Comparison of ENCODE assay signal across 13 mouse cellular contexts in genomic region chr12:99321633-99322431, GRCm38 (mm10).
DNase-seq lines count a peak whose midpoint lies in the region; ATAC-seq lines count a peak whose summit lies in the region.
"Had no signal": no experiment of that assay in that cellular context is flagged by ENCODE, and none has a peak within 500 bp of the region (broad histone marks: within the 10 kb centered on the region; RNA-seq: fewer than 3 reads in every experiment).

No protein-coding gene starts in this region.

- no peaks in the 10 kb centered on the region for H3K27me3 ChIP-seq in forebrain, embryonic 14.5 days (replicated peaks; ENCODE audit: control insufficient read depth, insufficient read depth, low read length)
- no peaks in the 10 kb centered on the region for H3K27me3 ChIP-seq in forebrain, embryonic 11.5 days (ENCODE audit: control insufficient read depth, insufficient read depth, low read length)
- H3K27me3 ChIP-seq: heart, embryonic 15.5 days; intestine, embryonic 15.5 days; limb, embryonic 15.5 days had no signal

- H3K9ac ChIP-seq in forebrain, embryonic 14.5 days (ENCODE audit: low read length) = no peak overlapping the region
- no peak overlapping the region for H3K9ac ChIP-seq in forebrain, embryonic 11.5 days (ENCODE audit: low read length)
- H3K9ac ChIP-seq: heart, embryonic 15.5 days; intestine, embryonic 15.5 days; limb, embryonic 15.5 days had no signal

- no peak for ATAC-seq in forebrain, embryonic 14.5 days
- ATAC-seq in forebrain, embryonic 11.5 days (replicated peaks; ENCODE audit: low FRiP score) = no peak
- ATAC-seq: intestine, embryonic 15.5 days had no signal

- H3K4me3 ChIP-seq in forebrain, embryonic 14.5 days (ENCODE audit: low read depth, low read length) = no peak overlapping the region
- no peak overlapping the region for H3K4me3 ChIP-seq in forebrain, embryonic 11.5 days (ENCODE audit: low read depth, low read length)
- H3K4me3 ChIP-seq: heart, embryonic 15.5 days; intestine, embryonic 15.5 days; limb, embryonic 15.5 days had no signal

- peaks cover 10% of the 10 kb centered on the region; the same call in 1 of the 2 replicates for H3K4me1 ChIP-seq in forebrain, embryonic 14.5 days (ENCODE audit: control insufficient read depth, insufficient read depth, low read length)
- 0 out of 2 replicates have a peak, but pooled peaks cover 2% of the 10 kb centered on the region for H3K4me1 ChIP-seq in forebrain, embryonic 11.5 days (replicated peaks; ENCODE audit: control insufficient read depth, insufficient read depth, low read length)

- no peaks in the 10 kb centered on the region for H3K36me3 ChIP-seq in forebrain, embryonic 14.5 days (ENCODE audit: control insufficient read depth, insufficient read depth, low read length)
- peaks cover 3% of the 10 kb centered on the region; the same call in 1 of the 2 replicates for H3K36me3 ChIP-seq in forebrain, embryonic 11.5 days (ENCODE audit: control insufficient read depth, insufficient read depth, low read length)
- H3K36me3 ChIP-seq: heart, embryonic 15.5 days had no signal

- WGBS in forebrain, embryonic 14.5 days = 83% methylated on average over 12 of the region's 12 CpGs
- 84% methylated on average over 12 of the region's 12 CpGs for WGBS in forebrain, embryonic 11.5 days

- 0 out of 2 replicates have a peak overlapping the region, but pooled peaks have one; percentile 27 for H3K27ac ChIP-seq in forebrain, embryonic 14.5 days (ENCODE audit: low read depth, low read length)
- H3K27ac ChIP-seq in forebrain, embryonic 11.5 days (ENCODE audit: low read depth, low read length) = no peak overlapping the region
- H3K27ac ChIP-seq: heart, embryonic 15.5 days; intestine, embryonic 15.5 days; limb, embryonic 15.5 days had no signal

- no peak overlapping the region for H3K4me2 ChIP-seq in forebrain, embryonic 14.5 days (ENCODE audit: low read length)
- no peak overlapping the region for H3K4me2 ChIP-seq in forebrain, embryonic 11.5 days (ENCODE audit: low read depth, low read length, severe bottlenecking)
- H3K4me2 ChIP-seq: heart, embryonic 15.5 days; intestine, embryonic 15.5 days; limb, embryonic 15.5 days had no signal

- DNase-seq in forebrain, embryonic 14.5 days (ENCODE audit: low spot score) = no peak
- DNase-seq in forebrain, embryonic 11.5 days (ENCODE audit: low spot score) = no peak
- peak; percentile 56 for DNase-seq in CD4-positive helper T cell, adult 2 months (ENCODE audit: low read depth, low spot score)
- peak; percentile 47 for DNase-seq in c-Kit-positive CD71-positive TER-119-positive erythroid progenitor cells, embryonic 14.5 days (ENCODE audit: low spot score)
- peak; percentile 58 for DNase-seq in naive thymus-derived CD4-positive, alpha-beta T cell, adult 2 months (ENCODE audit: low read depth)
- DNase-seq in frontal cortex, postnatal 25 days (ENCODE audit: low spot score in 2 of 2) = no peak
- DNase-seq in gastrocnemius, adult 8-10 months (ENCODE audit: low spot score in 2 of 2) = no peak
- no peak for DNase-seq in frontal cortex, adult 2 months (ENCODE audit: extremely low spot score in 1 of 2, low spot score in 1 of 2)
- DNase-seq: layer of hippocampus, adult 9-11 months; right cerebral cortex, postnatal 4 days had no signal

- H3K9me3 ChIP-seq in forebrain, embryonic 14.5 days (replicated peaks; ENCODE audit: control insufficient read depth, low read length) = no peaks in the 10 kb centered on the region
- H3K9me3 ChIP-seq in forebrain, embryonic 11.5 days (ENCODE audit: control insufficient read depth, low read length) = no peaks in the 10 kb centered on the region
- H3K9me3 ChIP-seq: heart, embryonic 15.5 days; intestine, embryonic 15.5 days; limb, embryonic 15.5 days had no signal

Comparison
In these comparisons a context has a peak if more than half of its experiments do, and no peak if none do; other contexts are left out.
1. DNase-seq: peak in CD4-positive helper T cell, adult 2 months (single experiment), c-Kit-positive CD71-positive TER-119-positive erythroid progenitor cells, embryonic 14.5 days (single experiment) and naive thymus-derived CD4-positive, alpha-beta T cell, adult 2 months (single experiment); none in forebrain, embryonic 14.5 days (single experiment), forebrain, embryonic 11.5 days (single experiment), frontal cortex, postnatal 25 days (0 of 2), gastrocnemius, adult 8-10 months (0 of 2) and frontal cortex, adult 2 months (0 of 2).